Mouse (Mus musculus) heart, postnatal 14 days (tissue): ENCODE results near the gene Ppp1r11. TPM values are rescaled to one million over a fixed set of nuclear protein-coding genes. Genes with fewer than 3 reads are reported as not detected.

Experiments
- DNase-seq, 2 experiments: peaks; one replicate each; pipeline ENCODE4 v3.0.0; 2021 to 2022
- intact Hi-C: fragments of 180-260 bp; cut with DNase I; formaldehyde crosslinking; loops from one replicate; pipeline ENCODE4 v1.15.1; 2025
- total RNA-seq, 2 experiments: library from RNA; stranded (reverse); gene quantifications; 2 replicates each; pipeline ENCODE4 v1.2.3; 2021

Ppp1r11 gene
- total RNA-seq, 2 experiments from 2014 or later, result 62.2 to 68.6 TPM

DNA sequence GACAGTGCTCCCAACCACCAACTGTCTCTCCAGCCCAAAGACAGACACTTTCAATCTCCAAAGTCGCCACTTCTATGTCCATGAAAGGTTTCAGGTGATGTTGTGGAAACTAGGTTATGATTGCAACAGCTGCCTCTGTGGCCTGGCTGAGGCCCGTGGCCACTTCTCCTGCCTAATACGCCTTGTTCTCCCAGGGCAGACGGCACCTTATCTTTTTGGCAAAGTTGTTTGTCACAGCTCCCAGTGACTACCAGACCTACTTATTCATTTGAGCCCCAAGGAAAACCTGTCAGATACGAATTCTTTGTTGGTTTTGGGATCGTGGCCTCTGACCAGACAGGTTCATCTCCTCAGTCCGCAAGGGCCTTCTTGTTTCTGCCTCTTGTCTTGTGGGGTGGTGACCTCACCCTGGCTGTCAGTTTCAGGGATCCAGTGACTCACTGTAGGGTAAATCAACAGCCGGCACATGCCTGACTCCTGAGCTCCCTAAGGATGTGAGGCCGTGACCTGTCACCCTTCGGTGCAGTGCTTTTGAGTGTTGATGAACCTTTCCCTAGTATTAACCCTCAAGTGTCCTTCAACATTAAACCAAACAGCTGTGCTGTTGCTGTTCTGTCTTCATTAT is 23.9 kb downstream of the Ppp1r11 start:
- peak in 1 of 2 experiments; percentile 21 for DNase-seq
- intact Hi-C loops, result no loop called here

GRCm38 (mm10) chr17:36923491-36923890 is 28.1 kb downstream of the Ppp1r11 start:
- intact Hi-C loops, result no loop called here
- no peak for DNase-seq

- intact Hi-C loops, result no loop called here
- no peak for DNase-seq
Observed at GRCm38 (mm10) chr17:36922715-36923114, 28.8 kb downstream of the Ppp1r11 start.

DNA sequence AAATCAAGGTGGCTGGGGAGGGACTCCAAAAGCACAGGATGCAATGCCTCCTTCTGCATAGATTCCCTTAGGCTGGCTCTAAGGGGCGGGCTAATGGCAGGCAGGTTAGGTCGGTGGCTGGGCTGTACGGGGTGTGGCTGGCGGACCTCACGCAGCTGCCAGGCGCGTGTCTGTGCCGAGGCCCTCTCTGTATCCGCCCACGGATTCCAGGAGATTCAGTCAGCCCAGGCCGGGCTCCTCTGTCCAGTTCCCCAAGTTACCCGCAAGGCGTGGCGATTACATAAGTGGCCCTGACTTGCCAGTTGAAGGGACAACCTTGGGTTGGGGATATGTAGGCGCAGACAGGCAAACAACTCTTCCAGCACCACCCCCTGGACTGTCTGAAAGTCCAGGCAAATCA is 31.3 kb downstream of the Ppp1r11 start:
- intact Hi-C loops, result no loop called here
- no peak for DNase-seq

DNA sequence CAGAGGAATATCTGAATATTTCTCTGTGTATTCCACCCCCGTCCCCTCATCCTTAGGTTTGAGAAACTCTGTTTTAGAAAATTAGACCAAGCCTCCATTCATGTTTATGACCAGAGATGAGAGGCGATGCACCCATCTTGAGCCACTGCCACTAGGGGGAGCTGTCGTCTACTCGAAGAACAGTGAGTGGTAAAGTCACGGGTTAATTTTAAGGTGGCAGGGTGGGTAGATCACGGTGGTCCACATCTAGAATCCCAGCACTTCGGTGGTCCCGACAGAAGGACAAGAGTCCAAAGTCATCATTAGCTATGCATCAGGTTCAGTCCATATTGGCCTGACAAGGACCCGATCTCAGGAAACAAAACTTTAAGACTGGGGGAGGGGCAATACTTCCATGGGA is 36.5 kb downstream of the Ppp1r11 start:
- DNase-seq, result peak; percentile 69 to 79
- intact Hi-C loops, result loop anchor here (1.0 to 5.0 kb wide), 4 partner anchors 28 to 132 kb away; partner anchors contain the start of genes Rnf39, Znrd1 and Znrd1as

- intact Hi-C loops, result loop anchor here (2.0 kb wide), 1 partner anchor 29 kb away; the partner anchor contains the start of gene Rnf39
- DNase-seq, result peak; percentile 78 to 86
Observed at GRCm38 (mm10) chr17:36914108-36914507, 37.4 kb downstream of the Ppp1r11 start.

GRCm38 (mm10) chr17:36912031-36912430 is 39.5 kb downstream of the Ppp1r11 start:
- no peak for DNase-seq
- intact Hi-C loops, result no loop called here

GRCm38 (mm10) chr17:36909802-36910201 is 41.7 kb downstream of the Ppp1r11 start:
- intact Hi-C loops, result no loop called here
- no peak for DNase-seq

DNA sequence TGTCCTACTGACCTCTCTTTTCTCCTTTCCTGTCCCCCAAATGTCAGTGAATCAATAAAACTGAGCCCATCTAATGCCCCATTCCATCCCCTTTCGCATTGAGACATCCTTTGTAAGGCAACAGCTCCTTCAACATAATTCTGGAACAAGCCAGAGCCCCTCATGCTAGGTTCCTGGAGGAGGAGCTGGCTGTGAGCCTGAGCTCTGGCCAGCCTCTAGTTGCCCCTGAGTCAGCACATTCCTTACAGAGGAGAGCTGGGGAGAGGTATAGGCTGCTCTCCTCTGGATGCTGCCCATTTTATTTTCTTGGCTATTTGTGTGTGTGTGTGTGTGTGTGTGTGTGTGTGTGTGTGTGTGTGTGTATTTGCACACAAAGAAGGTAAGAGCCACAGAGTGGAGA is 43.3 kb downstream of the Ppp1r11 start:
- no peak for DNase-seq
- intact Hi-C loops, result no loop called here

DNA sequence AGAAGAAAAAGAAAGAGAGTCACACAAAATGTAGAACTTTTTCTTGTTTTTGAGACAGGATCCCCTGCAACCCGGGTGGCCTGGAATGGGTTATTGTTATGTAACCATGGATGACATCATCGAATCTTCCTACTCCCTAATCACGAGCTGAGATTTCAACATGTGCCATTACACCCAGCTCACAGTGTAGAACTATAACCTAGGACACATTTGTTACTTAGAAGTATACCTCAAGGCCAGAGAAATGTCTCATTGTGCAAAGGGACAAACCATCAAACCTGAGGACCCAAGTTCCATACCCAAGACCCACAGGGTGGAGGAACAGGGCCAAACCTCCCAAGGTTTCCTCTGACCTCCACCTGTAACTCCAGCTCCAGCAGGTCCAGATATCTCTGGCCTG is 47.9 kb downstream of the Ppp1r11 start:
- intact Hi-C loops, result no loop called here
- DNase-seq, result no peak

DNA sequence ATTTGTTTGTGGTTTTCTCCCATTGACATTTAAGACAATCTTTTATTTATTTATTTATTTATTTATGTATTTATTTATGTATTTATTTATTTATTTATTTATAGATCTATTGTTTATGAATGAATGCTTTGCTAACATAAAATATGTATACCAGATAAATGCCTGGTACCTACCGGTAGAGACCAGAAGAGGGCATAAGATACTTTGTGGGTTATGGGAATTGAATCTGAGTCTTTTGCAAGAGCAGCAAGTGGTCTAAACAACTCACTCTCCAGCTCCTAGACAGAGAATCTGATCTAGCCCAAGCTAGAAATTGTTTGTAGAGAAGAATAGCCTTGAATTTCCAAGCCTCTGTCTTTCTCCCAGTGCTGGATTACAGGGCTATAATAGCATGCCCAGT is 50.9 kb downstream of the Ppp1r11 start:
- no peak for DNase-seq
- intact Hi-C loops, result no loop called here

- intact Hi-C loops, result no loop called here
- DNase-seq, result no peak
Observed at GRCm38 (mm10) chr17:36900001-36900400, 51.5 kb downstream of the Ppp1r11 start.

GRCm38 (mm10) chr17:36899376-36899775 is 52.2 kb downstream of the Ppp1r11 start:
- intact Hi-C loops, result loop anchor here (5.0 kb wide), 1 partner anchor 72 kb away; no protein-coding TSS in a partner anchor
- DNase-seq, result no peak

Other genes starting within 250 kb of the Ppp1r11 start
- not detected for gene H2-M10.5, start 178.8 kb downstream of the Ppp1r11 start, total RNA-seq
- not detected for gene H2-M10.6, start 139.6 kb downstream of the Ppp1r11 start, total RNA-seq
- 10 to 100 TPM; 20.6 to 23.4 TPM for gene Trim26, start 114.6 kb downstream of the Ppp1r11 start, total RNA-seq
- gene Trim15, start 84.5 kb downstream of the Ppp1r11 start, total RNA-seq, result not detected
- gene Trim10, start 82.2 kb downstream of the Ppp1r11 start, total RNA-seq, result 1 to 10 TPM; 2.0 to 2.5 TPM
- gene Trim40, start 61.6 kb downstream of the Ppp1r11 start, total RNA-seq, result not detected
- gene Trim31, start 53.6 kb downstream of the Ppp1r11 start, total RNA-seq, result not detected
- gene Rnf39, start 8.8 kb downstream of the Ppp1r11 start, total RNA-seq, result under 1 TPM; 0.49 to 0.57 TPM
- 10 to 100 TPM; 21.4 to 26.9 TPM for gene Znrd1, start 6.8 kb upstream of the Ppp1r11 start, total RNA-seq
- 1 to 10 TPM; 8.5 to 9.9 TPM for gene Znrd1as, start 6.9 kb upstream of the Ppp1r11 start, total RNA-seq
- not detected for gene 2410137M14Rik, start 29.5 kb upstream of the Ppp1r11 start, total RNA-seq
- gene H2-M5, start 37.8 kb upstream of the Ppp1r11 start, total RNA-seq, result under 1 TPM; 0.15 to 0.31 TPM
- gene Zfp57, start 49.4 kb upstream of the Ppp1r11 start, total RNA-seq, result 1 to 10 TPM; 3.7 to 4.6 TPM
- gene Mog, start 71.7 kb upstream of the Ppp1r11 start, total RNA-seq, result not detected
- gene Gabbr1, start 94.2 kb upstream of the Ppp1r11 start, total RNA-seq, result 10 to 100 TPM; 16.9 TPM
- gene Olfr90, start 136.8 kb upstream of the Ppp1r11 start, total RNA-seq, result not detected
- not detected for gene Olfr91, start 146.5 kb upstream of the Ppp1r11 start, total RNA-seq
- gene Olfr92, start 168.3 kb upstream of the Ppp1r11 start, total RNA-seq, result not detected
- not detected for gene Olfr93, start 209.8 kb upstream of the Ppp1r11 start, total RNA-seq
- gene Ubd, start 242.2 kb upstream of the Ppp1r11 start, total RNA-seq, result under 1 TPM in 1 of 2 experiments, not detected in 1; 0.80 TPM
- gene Olfr94, start 249.3 kb upstream of the Ppp1r11 start, total RNA-seq, result not detected